Mouse (Mus musculus): ENCODE data around the gene Adgrl3. TPM values are rescaled to one million over a fixed set of nuclear protein-coding genes. Genes with fewer than 3 reads are reported as not detected.

Adgrl3 gene
- total RNA-seq, 2 experiments from 2014 or later = 0.69 to 0.81 TPM

GRCm38 (mm10) chr5:81621715-81622114, 601.8 kb downstream of the Adgrl3 start:
- no peak for DNase-seq
- intact Hi-C loops (cut with DNase I) = no loop called here

- no peak for DNase-seq
- intact Hi-C loops (cut with DNase I) = no loop called here
These were observed 603.9 kb downstream of the Adgrl3 start for GRCm38 (mm10) chr5:81623846-81624245.

- intact Hi-C loops (cut with DNase I) = no loop called here
These were observed 616.2 kb downstream of the Adgrl3 start for GRCm38 (mm10) chr5:81636169-81636568.

GRCm38 (mm10) chr5:81638422-81638821, 618.5 kb downstream of the Adgrl3 start:
- DNase-seq = no peak
- intact Hi-C loops (cut with DNase I) = no loop called here

More at GRCm38 (mm10) chr5:81636169-81636568, 616.2 kb downstream of the Adgrl3 start:
- DNase-seq = no peak

GRCm38 (mm10) chr5:81640118-81640517, 620.2 kb downstream of the Adgrl3 start:
- no peak for DNase-seq
- intact Hi-C loops (cut with DNase I) = no loop called here

- intact Hi-C loops (cut with DNase I) = no loop called here
- no peak for DNase-seq
These were observed 625.6 kb downstream of the Adgrl3 start for GRCm38 (mm10) chr5:81645557-81645956.

GRCm38 (mm10) chr5:81653941-81654340, 634.0 kb downstream of the Adgrl3 start:
- intact Hi-C loops (cut with DNase I) = no loop called here
- no peak for DNase-seq

GRCm38 (mm10) chr5:81661611-81662390, 641.9 kb downstream of the Adgrl3 start:
- DNase-seq = no peak
- intact Hi-C loops (cut with DNase I) = no loop called here

GRCm38 (mm10) chr5:81671025-81671424, 651.1 kb downstream of the Adgrl3 start:
- no peak for DNase-seq
- intact Hi-C loops (cut with DNase I) = no loop called here

GRCm38 (mm10) chr5:81674275-81674974, 654.5 kb downstream of the Adgrl3 start:
- intact Hi-C loops (cut with DNase I) = no loop called here
- DNase-seq = no peak

GRCm38 (mm10) chr5:81674975-81675371, 655.0 kb downstream of the Adgrl3 start:
- DNase-seq = no peak
- intact Hi-C loops (cut with DNase I) = no loop called here

- DNase-seq = no peak
- intact Hi-C loops (cut with DNase I) = no loop called here
These were observed 657.0 kb downstream of the Adgrl3 start for GRCm38 (mm10) chr5:81676896-81677295.

GRCm38 (mm10) chr5:81686206-81686605, 666.3 kb downstream of the Adgrl3 start:
- DNase-seq = no peak

GRCm38 (mm10) chr5:81686845-81687244, 666.9 kb downstream of the Adgrl3 start:
- DNase-seq = peak; percentile 17
- intact Hi-C loops (cut with DNase I) = no loop called here

More at GRCm38 (mm10) chr5:81686206-81686605, 666.3 kb downstream of the Adgrl3 start:
- intact Hi-C loops (cut with DNase I) = no loop called here

GRCm38 (mm10) chr5:81729620-81730019, 709.7 kb downstream of the Adgrl3 start:
- intact Hi-C loops (cut with DNase I) = loop anchor here (1.0 kb wide), 1 partner anchor 37 kb away; no protein-coding TSS in a partner anchor

GRCm38 (mm10) chr5:81736008-81736407, 716.1 kb downstream of the Adgrl3 start:
- no peak for DNase-seq
- intact Hi-C loops (cut with DNase I) = no loop called here

More at GRCm38 (mm10) chr5:81729620-81730019, 709.7 kb downstream of the Adgrl3 start:
- no peak for DNase-seq

- intact Hi-C loops (cut with DNase I) = no loop called here
- DNase-seq = no peak
These were observed 718.5 kb downstream of the Adgrl3 start for GRCm38 (mm10) chr5:81738286-81739032.

- no peak for DNase-seq
- intact Hi-C loops (cut with DNase I) = no loop called here
These were observed 732.5 kb downstream of the Adgrl3 start for GRCm38 (mm10) chr5:81752426-81752825.

- intact Hi-C loops (cut with DNase I) = no loop called here
These were observed 735.8 kb downstream of the Adgrl3 start for GRCm38 (mm10) chr5:81755711-81756110.

GRCm38 (mm10) chr5:81757093-81757725, 737.3 kb downstream of the Adgrl3 start:
- intact Hi-C loops (cut with DNase I) = no loop called here
- no peak for DNase-seq

More at GRCm38 (mm10) chr5:81755711-81756110, 735.8 kb downstream of the Adgrl3 start:
- DNase-seq = no peak
